Comparison of ENCODE assay signal across 28 mouse cellular contexts in genomic region chr14:29994976-29995375, GRCm38 (mm10). TPM values are rescaled to one million over a fixed set of nuclear protein-coding genes. Genes with fewer than 3 reads are reported as not detected.
DNase-seq lines count a peak whose midpoint lies in the region; ATAC-seq lines count a peak whose summit lies in the region.
"Had no signal": no experiment of that assay in that cellular context is flagged by ENCODE, and none has a peak within 500 bp of the region (broad histone marks: within the 10 kb centered on the region; RNA-seq: fewer than 3 reads in every experiment).

No protein-coding gene starts in this region.

- DNase-seq in hindbrain, embryonic 10.5 days (ENCODE audit: low spot score) = peak; percentile 55
- peak; percentile 70 for DNase-seq in embryo, embryonic 10 days (ENCODE audit: low spot score)
- peak; percentile 80 for DNase-seq in embryonic facial prominence, embryonic 10.5 days (ENCODE audit: low spot score)
- DNase-seq in limb, embryonic 11.5 days (ENCODE audit: low spot score) = peak; percentile 74
- DNase-seq in kidney, adult 8-10 months = no peak
- DNase-seq in right cerebral cortex, adult 18-20 months = no peak
- no peak for DNase-seq in left cerebral cortex, postnatal 4 days
- DNase-seq: adrenal gland, postnatal 10 days; cerebellum, adult 9-10 months; cerebellum, postnatal 36 days; gastrocnemius, postnatal 10 days; heart, postnatal 10 days; kidney, postnatal 14 days; lung, postnatal 4 days; retina, postnatal 1 day; spleen, adult 18-20 months; thymus, postnatal 14 days had no signal

- no peaks in the 10 kb centered on the region for H3K4me1 ChIP-seq in hindbrain, embryonic 10.5 days (replicated peaks)
- no peaks in the 10 kb centered on the region for H3K4me1 ChIP-seq in hindbrain, embryonic 13.5 days (replicated peaks)
- H3K4me1 ChIP-seq in embryonic facial prominence, embryonic 10.5 days = peaks cover 27% of the 10 kb centered on the region
- H3K4me1 ChIP-seq in limb, embryonic 11.5 days (ENCODE audit: control insufficient read depth, insufficient read depth, low read length) = no peaks in the 10 kb centered on the region
- H3K4me1 ChIP-seq: forebrain, embryonic 10.5 days; midbrain, embryonic 13.5 days had no signal

- H3K27me3 ChIP-seq in hindbrain, embryonic 10.5 days (ENCODE audit: insufficient read depth, poor library complexity, severe bottlenecking) = no peaks in the 10 kb centered on the region
- no peaks in the 10 kb centered on the region for H3K27me3 ChIP-seq in hindbrain, embryonic 13.5 days
- no peaks in the 10 kb centered on the region for H3K27me3 ChIP-seq in embryonic facial prominence, embryonic 10.5 days (replicated peaks; ENCODE audit: low read depth, poor library complexity, severe bottlenecking)
- no peaks in the 10 kb centered on the region for H3K27me3 ChIP-seq in limb, embryonic 11.5 days (ENCODE audit: control insufficient read depth, insufficient read depth, low read length)
- H3K27me3 ChIP-seq: embryonic facial prominence, embryonic 13.5 days; heart, embryonic 13.5 days; megakaryocyte, embryonic 14.5 days; midbrain, embryonic 13.5 days had no signal

- ATAC-seq in hindbrain, embryonic 13.5 days (ENCODE audit: low FRiP score) = no peak
- ATAC-seq in limb, embryonic 11.5 days (ENCODE audit: insufficient number of reproducible peaks, low FRiP score, low TSS enrichment, low read depth) = no peak; the same call in 1 of the 2 replicates
- ATAC-seq: forebrain, embryonic 16.5 days; hindbrain, postnatal 0 days; midbrain, embryonic 13.5 days had no signal

- no peak overlapping the region for H3K9ac ChIP-seq in hindbrain, embryonic 13.5 days
- H3K9ac ChIP-seq in limb, embryonic 11.5 days (ENCODE audit: low read length) = no peak overlapping the region
- H3K9ac ChIP-seq: embryonic facial prominence, embryonic 13.5 days; heart, embryonic 13.5 days; liver, embryonic 14.5 days; midbrain, embryonic 13.5 days had no signal

- no peak overlapping the region for H3K4me2 ChIP-seq in hindbrain, embryonic 13.5 days
- H3K4me2 ChIP-seq in limb, embryonic 11.5 days (ENCODE audit: low read depth, severe bottlenecking) = no peak overlapping the region
- H3K4me2 ChIP-seq: embryonic facial prominence, embryonic 13.5 days; heart, embryonic 13.5 days; midbrain, embryonic 13.5 days had no signal

- no peak overlapping the region for H3K4me3 ChIP-seq in hindbrain, embryonic 10.5 days
- H3K4me3 ChIP-seq in hindbrain, embryonic 13.5 days = no peak overlapping the region
- no peak overlapping the region for H3K4me3 ChIP-seq in embryonic facial prominence, embryonic 10.5 days
- H3K4me3 ChIP-seq in limb, embryonic 11.5 days (ENCODE audit: low read depth, low read length) = no peak overlapping the region
- H3K4me3 ChIP-seq: embryonic facial prominence, embryonic 13.5 days; forebrain, embryonic 10.5 days; heart, embryonic 13.5 days; megakaryocyte, embryonic 14.5 days; midbrain, embryonic 13.5 days had no signal

- WGBS in hindbrain, embryonic 10.5 days = 77% methylated on average over 4 of the region's 4 CpGs
- WGBS in hindbrain, embryonic 13.5 days = 86% methylated on average over 4 of the region's 4 CpGs
- WGBS in embryonic facial prominence, embryonic 10.5 days = 43% methylated on average over 4 of the region's 4 CpGs
- WGBS in limb, embryonic 11.5 days = 26% methylated on average over 4 of the region's 4 CpGs

- H3K27ac ChIP-seq in hindbrain, embryonic 10.5 days = no peak overlapping the region
- H3K27ac ChIP-seq in hindbrain, embryonic 13.5 days = no peak overlapping the region
- H3K27ac ChIP-seq in embryonic facial prominence, embryonic 10.5 days (replicated peaks) = no peak overlapping the region
- H3K27ac ChIP-seq in limb, embryonic 11.5 days (replicated peaks; ENCODE audit: low read depth, low read length) = no peak overlapping the region
- H3K27ac ChIP-seq: embryonic facial prominence, embryonic 13.5 days; forebrain, embryonic 10.5 days; heart, embryonic 13.5 days; hindbrain, postnatal 0 days; liver, embryonic 14.5 days; midbrain, embryonic 13.5 days had no signal

- intact Hi-C loops in left cerebral cortex, postnatal 4 days (cut with DNase I) = no loop called here

- no peaks in the 10 kb centered on the region for H3K9me3 ChIP-seq in hindbrain, embryonic 10.5 days
- no peaks in the 10 kb centered on the region for H3K9me3 ChIP-seq in hindbrain, embryonic 13.5 days
- no peaks in the 10 kb centered on the region for H3K9me3 ChIP-seq in embryonic facial prominence, embryonic 10.5 days
- no peaks in the 10 kb centered on the region for H3K9me3 ChIP-seq in limb, embryonic 11.5 days (ENCODE audit: control insufficient read depth, low read length)
- H3K9me3 ChIP-seq: embryonic facial prominence, embryonic 13.5 days; forebrain, embryonic 10.5 days; G1E; heart, embryonic 13.5 days; megakaryocyte, embryonic 14.5 days; midbrain, embryonic 13.5 days had no signal

- peaks cover 84% of the 10 kb centered on the region for H3K36me3 ChIP-seq in hindbrain, embryonic 10.5 days
- H3K36me3 ChIP-seq in hindbrain, embryonic 13.5 days = peaks cover 76% of the 10 kb centered on the region
- H3K36me3 ChIP-seq in embryonic facial prominence, embryonic 10.5 days (replicated peaks) = peaks cover 84% of the 10 kb centered on the region
- peaks cover 19% of the 10 kb centered on the region for H3K36me3 ChIP-seq in limb, embryonic 11.5 days (ENCODE audit: control insufficient read depth, insufficient read depth, low read length)

RNA-seq across cellular contexts. Expression of gene Il17rb, which starts 13.7 kb away (rescaled TPM):
- 0.46 and 1.0 TPM in 2 replicates for polyA plus RNA-seq in hindbrain, embryonic 10.5 days (2016; fragmentation: Nextera tagmentation; extraction: Ambion mirVana)
- polyA plus RNA-seq in hindbrain, embryonic 13.5 days (2015; fragmentation: Nextera tagmentation; extraction: Ambion mirVana) = 0.93 and 1.4 TPM in 2 replicates
- polyA plus RNA-seq in embryonic facial prominence, embryonic 10.5 days (2016; fragmentation: Nextera tagmentation; extraction: Ambion mirVana) = 1.1 and 1.6 TPM in 2 replicates
- 1.2 and 1.3 TPM in 2 replicates for polyA plus RNA-seq in limb, embryonic 11.5 days (2014; fragmentation: Nextera tagmentation; extraction: Ambion mirVana)
- total RNA-seq in left cerebral cortex, postnatal 4 days (2021) = 1 to 10 TPM; 1.2 to 2.4 TPM
- polyA plus RNA-seq: G1E had no signal

RNA-seq across cellular contexts. Expression of gene Chdh, which starts 13.8 kb away (rescaled TPM):
- polyA plus RNA-seq in hindbrain, embryonic 10.5 days (2016; fragmentation: Nextera tagmentation; extraction: Ambion mirVana) = 0.09 and 0.11 TPM in 2 replicates
- polyA plus RNA-seq in hindbrain, embryonic 13.5 days (2015; fragmentation: Nextera tagmentation; extraction: Ambion mirVana) = 0.48 and 0.62 TPM in 2 replicates
- polyA plus RNA-seq in embryonic facial prominence, embryonic 10.5 days (2016; fragmentation: Nextera tagmentation; extraction: Ambion mirVana) = 0.05 and 0.17 TPM in 2 replicates
- not detected in 2 replicates for polyA plus RNA-seq in limb, embryonic 11.5 days (2014; fragmentation: Nextera tagmentation; extraction: Ambion mirVana)
- 1 to 10 TPM in 1 of 2 experiments, under 1 TPM in 1; 0.94 to 1.2 TPM for total RNA-seq in left cerebral cortex, postnatal 4 days (2021)
- polyA plus RNA-seq: forebrain, embryonic 10.5 days; G1E; hindbrain, embryonic 11.5 days had no signal

RNA-seq across cellular contexts. Expression of gene Actr8, which starts 16.8 kb away (rescaled TPM):
- 89.1 and 92.4 TPM in 2 replicates for polyA plus RNA-seq in hindbrain, embryonic 10.5 days (2016; fragmentation: Nextera tagmentation; extraction: Ambion mirVana)
- 83.9 and 86.6 TPM in 2 replicates for polyA plus RNA-seq in hindbrain, embryonic 13.5 days (2015; fragmentation: Nextera tagmentation; extraction: Ambion mirVana)
- polyA plus RNA-seq in embryonic facial prominence, embryonic 10.5 days (2016; fragmentation: Nextera tagmentation; extraction: Ambion mirVana) = 81.4 and 86.9 TPM in 2 replicates
- polyA plus RNA-seq in limb, embryonic 11.5 days (2014; fragmentation: Nextera tagmentation; extraction: Ambion mirVana) = 68.6 and 71.0 TPM in 2 replicates
- total RNA-seq in left cerebral cortex, postnatal 4 days (2021) = 10 to 100 TPM; 65.9 to 70.9 TPM

RNA-seq across cellular contexts. Expression of gene Selenok, which starts 26.9 kb away (rescaled TPM):
- 315 and 388 TPM in 2 replicates for polyA plus RNA-seq in hindbrain, embryonic 10.5 days (2016; fragmentation: Nextera tagmentation; extraction: Ambion mirVana)
- polyA plus RNA-seq in hindbrain, embryonic 13.5 days (2015; fragmentation: Nextera tagmentation; extraction: Ambion mirVana) = 440 and 455 TPM in 2 replicates
- 260 and 274 TPM in 2 replicates for polyA plus RNA-seq in embryonic facial prominence, embryonic 10.5 days (2016; fragmentation: Nextera tagmentation; extraction: Ambion mirVana)
- polyA plus RNA-seq in limb, embryonic 11.5 days (2014; fragmentation: Nextera tagmentation; extraction: Ambion mirVana) = 213 and 216 TPM in 2 replicates
- total RNA-seq in left cerebral cortex, postnatal 4 days (2021) = 100 to 1,000 TPM; 105 to 123 TPM

Comparison
In these comparisons a context has a peak if more than half of its experiments do, and no peak if none do; other contexts are left out.
1. DNase-seq: peak in hindbrain, embryonic 10.5 days (single experiment), embryo, embryonic 10 days (single experiment), embryonic facial prominence, embryonic 10.5 days (single experiment) and limb, embryonic 11.5 days (single experiment); none in kidney, adult 8-10 months (0 of 2), right cerebral cortex, adult 18-20 months (single experiment) and left cerebral cortex, postnatal 4 days (single experiment).